Mouse (Mus musculus): ENCODE data around the gene Sco1.
"Not testable (repeated sequence)": the region's sequence is repeated elsewhere in the genome, so short reads cannot be mapped to it uniquely, and the experiment has no call there.

The Sco1 gene

GRCm38 (mm10) chr11:67083712-67084340 lies 31.4 kb downstream of the Sco1 start:
- no peak for DNase-seq (ENCODE audit: low read depth, low spot score)

- peak; percentile 75 for DNase-seq (ENCODE audit: low read depth, low spot score)
Measured at GRCm38 (mm10) chr11:67085489-67085888, 33.0 kb downstream of the Sco1 start.

- DNase-seq (ENCODE audit: low read depth, low spot score): no peak
Measured at GRCm38 (mm10) chr11:67086467-67087164, 34.1 kb downstream of the Sco1 start.

- no peak for DNase-seq (ENCODE audit: low read depth, low spot score)
Measured at GRCm38 (mm10) chr11:67087225-67087624, 34.8 kb downstream of the Sco1 start.

GRCm38 (mm10) chr11:67092354-67092753 lies 39.9 kb downstream of the Sco1 start:
- not testable (repeated sequence) for DNase-seq (ENCODE audit: low read depth, low spot score)

- no peak for DNase-seq (ENCODE audit: low read depth, low spot score)
Measured at GRCm38 (mm10) chr11:67093201-67093600, 40.7 kb downstream of the Sco1 start.

GRCm38 (mm10) chr11:67093652-67094051 lies 41.2 kb downstream of the Sco1 start:
- DNase-seq (ENCODE audit: low read depth, low spot score): no peak

- DNase-seq (ENCODE audit: low read depth, low spot score): no peak
Measured at GRCm38 (mm10) chr11:67094470-67094869, 42.0 kb downstream of the Sco1 start.

- DNase-seq (ENCODE audit: low read depth, low spot score): no peak
Measured at GRCm38 (mm10) chr11:67097709-67098108, 45.2 kb downstream of the Sco1 start.

- no peak for DNase-seq (ENCODE audit: low read depth, low spot score)
Measured at GRCm38 (mm10) chr11:67098427-67098826, 46.0 kb downstream of the Sco1 start.

GRCm38 (mm10) chr11:67099241-67099640 lies 46.8 kb downstream of the Sco1 start:
- DNase-seq (ENCODE audit: low read depth, low spot score): no peak

- no peak for DNase-seq (ENCODE audit: low read depth, low spot score)
Measured at GRCm38 (mm10) chr11:67100169-67100568, 47.7 kb downstream of the Sco1 start.

- DNase-seq (ENCODE audit: low read depth, low spot score): peak; percentile 43
Measured at GRCm38 (mm10) chr11:67101713-67102112, 49.2 kb downstream of the Sco1 start.

GRCm38 (mm10) chr11:67103256-67103655 lies 50.8 kb downstream of the Sco1 start:
- DNase-seq (ENCODE audit: low read depth, low spot score): no peak

GRCm38 (mm10) chr11:67104242-67104641 lies 51.8 kb downstream of the Sco1 start:
- no peak for DNase-seq (ENCODE audit: low read depth, low spot score)

GRCm38 (mm10) chr11:67104714-67105113 lies 52.2 kb downstream of the Sco1 start:
- no peak for DNase-seq (ENCODE audit: low read depth, low spot score)

GRCm38 (mm10) chr11:67105689-67106088 lies 53.2 kb downstream of the Sco1 start:
- DNase-seq (ENCODE audit: low read depth, low spot score): no peak

GRCm38 (mm10) chr11:67106973-67107372 lies 54.5 kb downstream of the Sco1 start:
- no peak for DNase-seq (ENCODE audit: low read depth, low spot score)

GRCm38 (mm10) chr11:67110168-67110948 lies 57.9 kb downstream of the Sco1 start:
- peak; percentile 25 for DNase-seq (ENCODE audit: low read depth, low spot score)

GRCm38 (mm10) chr11:67112019-67112850 lies 59.8 kb downstream of the Sco1 start:
- peak; percentile 65 for DNase-seq (ENCODE audit: low read depth, low spot score)

GRCm38 (mm10) chr11:67112851-67113202 lies 60.4 kb downstream of the Sco1 start:
- peak; percentile 57 for DNase-seq (ENCODE audit: low read depth, low spot score)

GRCm38 (mm10) chr11:67113381-67113780 lies 60.9 kb downstream of the Sco1 start:
- DNase-seq (ENCODE audit: low read depth, low spot score): no peak

All from CD4-positive helper T cell, adult 2 months (primary cell).